Mouse (Mus musculus) liver, adult 2 months (tissue): ENCODE results near the gene Pak2. TPM values are rescaled to one million over a fixed set of nuclear protein-coding genes. Genes with fewer than 3 reads are reported as not detected.
"Not testable (repeated sequence)": the region's sequence is repeated elsewhere in the genome, so short reads cannot be mapped to it uniquely, and the experiment has no call there.

Experiments
- DNase-seq: peaks from one replicate; pipeline ENCODE4 v3.0.0-alpha.2; 2011; ENCODE audit warnings: low read depth, low spot score; ENCODE audit errors: extremely low read depth
- H3K27ac ChIP-seq: fragments of 200-500 bp; replicated peaks from 2 replicates; pipeline ENCODE4 v1.5.1; 2012; ENCODE audit warnings: low read depth, mild to moderate bottlenecking, control low read depth, inconsistent platforms, low read length; ENCODE audit not compliant: insufficient read depth
- H3K27me3 ChIP-seq: fragments of 200-500 bp; 2 replicates; pipeline ENCODE4 v1.6.1; 2012; ENCODE audit warnings: mild to moderate bottlenecking, moderate library complexity, low read length, inconsistent platforms; ENCODE audit not compliant: control insufficient read depth, insufficient read depth
- H3K36me3 ChIP-seq: fragments of 200-500 bp; 2 replicates; pipeline ENCODE4 v1.6.1; 2012; ENCODE audit warnings: low read length, inconsistent platforms; ENCODE audit not compliant: control insufficient read depth, insufficient read depth
- H3K4me1 ChIP-seq: fragments of 200-500 bp; 2 replicates; pipeline ENCODE4 v1.6.1; 2011; ENCODE audit warnings: low read length; ENCODE audit not compliant: control insufficient read depth, insufficient read depth
- H3K4me3 ChIP-seq: fragments of 200-500 bp; 2 replicates; pipeline ENCODE4 v1.5.1; 2011; ENCODE audit warnings: low read depth, mild to moderate bottlenecking, control low read depth, low read length, moderate library complexity; ENCODE audit not compliant: insufficient read depth
- H3K79me2 ChIP-seq: fragments of 200-500 bp; 2 replicates; pipeline ENCODE4 v1.6.1; 2012; ENCODE audit warnings: inconsistent platforms, mild to moderate bottlenecking, low read length, moderate library complexity; ENCODE audit not compliant: control insufficient read depth, insufficient read depth
- H3K9ac ChIP-seq: fragments of 200-500 bp; 2 replicates; pipeline ENCODE4 v1.6.1; 2012; ENCODE audit warnings: low read depth, mild to moderate bottlenecking, control low read depth, inconsistent platforms, low read length
- CTCF ChIP-seq: fragments of 200-500 bp; IDR thresholded peaks from 2 replicates; pipeline ENCODE4 v1.5.1; 2011; ENCODE audit warnings: low read depth, low read length, control low read depth
- POLR2A ChIP-seq: fragments of 200-500 bp; IDR thresholded peaks from 2 replicates; pipeline ENCODE4 v1.6.1; 2011; ENCODE audit warnings: low read length, control low read depth; ENCODE audit not compliant: insufficient read depth; ENCODE audit errors: extremely low read depth
- WGBS: fragments of 180-500 bp; shearing (Covaris S2); methylation state at CpG from one replicate; pipeline ENCODE4 v1.1.7; 2018; 5-methylcytosine and 5-hydroxymethylcytosine counted together
- polyA plus RNA-seq: library from polyadenylated mRNA; depleted of rRNA; stranded (reverse); fragments of >200 nt; gene quantifications from 2 replicates; pipeline ENCODE4 v1.2.3, GENCODE M21; 2012
- total RNA-seq: library from RNA; depleted of rRNA; stranded (reverse); fragments of >200 nt; gene quantifications from 2 replicates; pipeline ENCODE4 v1.2.3, GENCODE M21; 2014

Pak2 gene
- total and polyA plus RNA-seq, 2 experiments = 6.3 to 11.0 TPM

- H3K36me3 ChIP-seq = peaks cover 2% of the 10 kb centered on the region; the same call in 1 of the 2 replicates
- peaks cover 20% of the 10 kb centered on the region for H3K79me2 ChIP-seq
- peak overlapping the region; percentile 84 for H3K4me3 ChIP-seq
- peak overlapping the region; percentile 71 for H3K27ac ChIP-seq
- TF ChIP-seq CTCF = no peak
- no peak for TF ChIP-seq POLR2A
- H3K4me1 ChIP-seq = peaks cover 13% of the 10 kb centered on the region; the same call in 1 of the 2 replicates
- H3K27me3 ChIP-seq = no peaks in the 10 kb centered on the region
- H3K9ac ChIP-seq = peak overlapping the region; percentile 93
- DNase-seq = peak; percentile 56
- WGBS = 0% methylated on average over 30 of the region's 30 CpGs
Observed at GRCm38 (mm10) chr16:32078408-32078990, 643 bp downstream of the Pak2 start.

DNA sequence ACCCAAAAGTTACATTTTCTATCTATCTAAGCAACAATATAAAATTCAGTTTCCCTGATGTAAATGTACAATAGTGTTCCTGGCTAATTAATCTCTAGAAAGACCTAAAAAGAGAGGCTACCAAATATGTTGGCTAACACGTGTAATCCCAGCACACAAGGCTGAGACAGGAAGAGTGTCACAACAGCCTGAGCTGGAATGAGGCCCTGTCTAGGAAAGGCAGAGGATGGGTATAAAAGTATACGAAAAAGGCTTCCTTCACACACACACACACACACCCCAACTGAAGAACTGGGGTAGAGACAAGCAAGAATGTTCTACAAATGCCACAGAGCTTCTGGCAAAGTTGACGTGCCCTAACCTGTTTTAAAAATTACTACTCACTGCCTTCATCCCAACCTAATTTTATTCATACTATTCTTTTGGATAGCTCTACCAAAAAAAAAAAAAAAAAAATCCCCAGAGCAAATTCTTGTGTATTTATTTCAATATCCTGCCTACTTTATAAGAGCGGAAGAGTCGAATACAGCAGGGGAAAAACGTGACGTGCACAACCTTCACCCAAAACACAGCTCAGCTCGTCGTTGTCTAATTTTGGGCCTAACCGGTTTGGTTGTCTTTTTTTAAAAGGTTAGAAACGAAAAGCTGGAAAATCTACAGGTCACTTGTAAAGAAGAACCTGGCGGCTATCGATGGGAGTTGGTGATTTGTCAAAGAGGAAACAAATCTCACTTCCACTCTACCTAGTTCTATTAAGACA, 1.3 kb downstream of the Pak2 start:
- Histone ChIP-seq H3K27ac (peak overlapping the region; percentile 71; the same call in 1 of the 2 replicates), H3K79me2 (peaks cover 26% of the 10 kb centered on the region), H3K4me3 (peak overlapping the region; percentile 84), H3K36me3 (no peaks in the 10 kb centered on the region), H3K9ac (peak overlapping the region; percentile 93), H3K27me3 (no peaks in the 10 kb centered on the region), H3K4me1 (peaks cover 13% of the 10 kb centered on the region; the same call in 1 of the 2 replicates)
- peak; percentile 28 for DNase-seq
- WGBS = 5% methylated on average over 13 of the region's 13 CpGs
- no peak for TF ChIP-seq POLR2A
- no peak for TF ChIP-seq CTCF

GRCm38 (mm10) chr16:32076406-32076805, 2.7 kb downstream of the Pak2 start:
- WGBS = 30% methylated on average over 3 of the region's 3 CpGs
- Histone ChIP-seq H3K36me3 (no peaks in the 10 kb centered on the region), H3K4me1 (peaks cover 14% of the 10 kb centered on the region; the same call in 1 of the 2 replicates), H3K27me3 (no peaks in the 10 kb centered on the region), H3K4me3 (no peak overlapping the region), H3K79me2 (peaks cover 33% of the 10 kb centered on the region), H3K27ac (no peak overlapping the region), H3K9ac (no peak overlapping the region)
- DNase-seq = peak; percentile 36
- TF ChIP-seq CTCF (no peak), POLR2A (no peak)

- H3K27me3 ChIP-seq = no peaks in the 10 kb centered on the region
- peaks cover 33% of the 10 kb centered on the region for H3K79me2 ChIP-seq
- H3K27ac ChIP-seq = no peak overlapping the region
- WGBS = 57% methylated on average over 1 of the region's 1 CpGs
- H3K4me1 ChIP-seq = peaks cover 14% of the 10 kb centered on the region; the same call in 1 of the 2 replicates
- H3K4me3 ChIP-seq = no peak overlapping the region
- no peak for TF ChIP-seq CTCF
- no peak for TF ChIP-seq POLR2A
- H3K9ac ChIP-seq = no peak overlapping the region
- H3K36me3 ChIP-seq = no peaks in the 10 kb centered on the region
- no peak for DNase-seq
Observed at GRCm38 (mm10) chr16:32075762-32076161, 3.4 kb downstream of the Pak2 start.

DNA sequence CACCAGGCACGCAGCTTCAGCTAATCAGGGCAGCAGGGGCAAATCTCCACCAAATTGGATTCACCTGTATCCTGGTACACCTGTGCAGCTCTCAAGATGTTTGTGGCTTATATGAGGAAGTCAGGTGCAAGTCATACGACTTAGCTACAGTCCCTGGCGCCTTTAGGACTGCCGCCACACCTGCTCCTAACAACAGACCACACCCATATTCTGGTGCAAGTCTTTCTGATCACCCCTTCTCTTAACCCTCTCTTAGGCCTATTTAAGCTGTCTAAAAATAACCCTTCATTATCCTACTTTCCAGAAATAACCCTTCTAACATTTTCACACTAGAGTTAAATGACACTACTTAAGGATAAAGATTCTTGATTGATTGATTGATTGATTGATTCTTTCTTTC, 9.1 kb downstream of the Pak2 start:
- not testable (repeated sequence) for H3K27ac ChIP-seq, H3K36me3 ChIP-seq, H3K27me3 ChIP-seq, H3K4me3 ChIP-seq, H3K9ac ChIP-seq, DNase-seq
- Histone ChIP-seq H3K79me2 (peaks cover 46% of the 10 kb centered on the region), H3K4me1 (peaks cover 13% of the 10 kb centered on the region)
- WGBS = 81% methylated on average over 4 of the region's 4 CpGs
